Mouse (Mus musculus): Measurements from ENCODE around the gene Stard13.

Gene Stard13

DNA sequence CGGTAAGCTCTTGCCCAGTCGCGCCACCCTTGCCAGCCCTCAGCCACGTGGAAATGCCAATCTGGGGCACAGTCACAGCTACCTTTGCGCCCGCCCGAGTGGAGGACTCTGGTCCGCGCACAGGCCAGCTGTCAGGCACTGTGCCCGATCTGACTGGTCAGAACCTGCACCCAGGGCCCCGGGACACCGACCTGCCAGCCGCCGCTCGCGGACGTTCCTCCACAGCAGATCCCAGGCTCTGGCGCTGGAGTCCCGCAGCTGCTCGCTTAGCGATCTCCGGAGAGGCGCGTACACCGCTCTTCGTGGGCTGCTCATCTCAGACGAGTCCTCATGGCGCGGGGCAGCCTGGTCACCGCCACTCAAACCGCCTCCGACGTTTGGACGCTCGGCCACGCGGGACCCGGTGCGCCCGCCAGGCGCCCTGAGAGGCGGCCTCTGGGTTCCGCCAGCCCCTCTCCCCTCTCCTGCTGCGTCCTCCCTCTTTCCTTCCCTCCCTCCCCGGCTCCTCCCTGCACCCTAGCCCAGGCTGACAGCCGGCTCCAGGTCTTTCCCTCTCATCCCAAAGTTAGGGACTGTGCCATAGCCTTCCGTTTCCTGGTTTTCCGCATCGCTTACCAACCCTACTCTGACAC is at the start of gene Stard13:
TSS of gene Stard13 (minus strand) at position 437 of the 632 bp plus-strand sequence.
- DNase-seq: peak; percentile 5 to 8

DNA sequence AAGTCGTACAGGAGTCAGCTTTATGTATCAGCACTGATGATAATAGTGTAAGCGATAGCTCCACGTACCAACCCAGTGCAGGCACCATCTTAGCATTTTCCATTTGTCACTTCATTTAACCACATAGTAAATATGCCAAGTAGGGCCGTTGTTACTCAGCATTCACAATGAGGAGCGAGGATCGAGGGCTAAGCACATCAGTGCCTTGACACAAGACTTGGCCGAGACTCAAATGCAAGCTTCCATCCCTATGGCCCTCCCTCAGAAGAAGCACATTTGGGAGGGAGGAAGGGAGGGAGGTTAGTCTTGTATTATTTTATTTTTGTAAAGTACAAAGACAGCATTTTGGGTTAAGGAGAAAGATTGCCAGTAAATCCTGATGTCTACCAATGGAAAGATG is 45.9 kb upstream of the Stard13 start:
- DNase-seq: no peak

- DNase-seq: no peak
Observed at GRCm38 (mm10) chr5:151277927-151278326, 44.3 kb upstream of the Stard13 start.

DNA sequence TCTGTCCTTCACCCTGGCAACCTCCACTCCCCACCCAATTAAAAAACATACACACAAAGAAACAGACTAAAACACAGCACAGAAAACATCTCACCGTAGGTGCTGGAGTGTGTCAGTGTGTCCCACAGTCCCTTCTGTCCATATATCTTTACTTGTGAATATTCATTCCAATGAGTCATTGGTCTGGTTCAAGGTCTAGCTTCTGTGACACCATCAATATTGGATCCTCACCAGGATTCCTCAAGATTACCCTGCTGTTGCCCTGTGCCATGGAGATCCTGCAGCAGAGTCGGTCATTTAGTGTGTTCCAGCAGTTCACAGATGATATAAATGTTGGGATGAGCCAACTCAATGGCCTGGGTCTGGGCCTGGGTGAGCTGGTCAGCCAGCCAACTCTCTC is 42.4 kb upstream of the Stard13 start:
- no peak for DNase-seq

DNA sequence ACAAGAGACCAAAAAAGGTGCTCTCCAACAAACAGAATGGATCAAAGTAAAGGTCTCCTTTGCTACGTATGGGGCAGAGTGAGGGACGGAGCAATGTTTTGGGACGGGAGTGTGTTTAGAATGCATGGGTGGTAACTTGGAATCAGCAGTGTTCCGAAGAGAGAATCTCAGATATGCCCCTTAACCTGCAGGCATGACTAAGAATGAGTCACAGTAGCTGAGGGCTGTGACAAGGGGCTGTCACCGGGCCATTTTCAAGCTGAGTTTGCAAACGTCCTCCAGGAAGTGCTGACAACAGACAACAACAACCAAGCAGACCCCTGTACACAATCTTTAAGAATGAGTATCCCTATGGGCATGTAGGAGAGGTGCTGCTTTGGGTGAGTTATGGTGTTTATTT is 40.6 kb upstream of the Stard13 start:
- no peak for DNase-seq

DNA sequence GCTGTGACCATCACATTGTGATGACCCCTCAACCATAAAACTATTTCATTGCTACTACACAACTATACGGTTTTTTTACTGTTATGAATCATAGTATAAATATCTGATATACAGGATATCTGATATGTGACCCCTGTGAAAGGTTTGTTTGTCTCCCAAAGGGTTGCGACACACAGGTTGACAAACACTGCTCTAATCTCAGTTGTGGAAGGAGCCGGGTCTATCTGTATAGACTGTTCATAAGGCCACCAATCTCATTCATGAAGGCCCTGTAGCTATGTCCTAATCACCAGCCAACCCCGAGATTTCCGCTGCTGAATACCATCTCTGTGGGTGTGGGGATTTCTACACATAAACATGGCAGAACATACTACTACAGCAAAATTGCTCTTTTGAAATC is 37.2 kb upstream of the Stard13 start:
- DNase-seq: no peak

- no peak for DNase-seq
Observed at GRCm38 (mm10) chr5:151266896-151267634, 33.4 kb upstream of the Stard13 start.

GRCm38 (mm10) chr5:151261558-151261957 is 27.9 kb upstream of the Stard13 start:
- no peak for DNase-seq

- DNase-seq: no peak
Observed at GRCm38 (mm10) chr5:151252213-151252612, 18.6 kb upstream of the Stard13 start.

DNA sequence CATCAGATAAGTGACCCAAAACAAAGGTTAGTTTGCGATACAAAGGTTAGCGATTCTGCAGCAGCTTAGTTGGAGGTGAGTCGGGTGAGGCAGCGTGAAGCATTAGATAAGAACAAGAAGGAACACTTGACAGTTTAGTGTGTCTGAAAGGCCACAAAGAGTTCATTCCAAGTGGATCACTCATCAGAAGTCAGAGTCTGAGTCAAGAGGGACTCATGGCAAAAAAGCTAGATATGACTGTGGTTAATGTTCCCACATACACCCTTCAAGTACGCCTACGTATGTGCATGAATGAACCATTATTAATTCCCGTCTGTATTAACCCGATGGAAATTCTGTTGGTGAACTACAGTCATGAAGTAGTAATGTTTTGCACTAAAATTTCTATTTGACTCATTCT is 18.0 kb upstream of the Stard13 start:
- no peak for DNase-seq

DNA sequence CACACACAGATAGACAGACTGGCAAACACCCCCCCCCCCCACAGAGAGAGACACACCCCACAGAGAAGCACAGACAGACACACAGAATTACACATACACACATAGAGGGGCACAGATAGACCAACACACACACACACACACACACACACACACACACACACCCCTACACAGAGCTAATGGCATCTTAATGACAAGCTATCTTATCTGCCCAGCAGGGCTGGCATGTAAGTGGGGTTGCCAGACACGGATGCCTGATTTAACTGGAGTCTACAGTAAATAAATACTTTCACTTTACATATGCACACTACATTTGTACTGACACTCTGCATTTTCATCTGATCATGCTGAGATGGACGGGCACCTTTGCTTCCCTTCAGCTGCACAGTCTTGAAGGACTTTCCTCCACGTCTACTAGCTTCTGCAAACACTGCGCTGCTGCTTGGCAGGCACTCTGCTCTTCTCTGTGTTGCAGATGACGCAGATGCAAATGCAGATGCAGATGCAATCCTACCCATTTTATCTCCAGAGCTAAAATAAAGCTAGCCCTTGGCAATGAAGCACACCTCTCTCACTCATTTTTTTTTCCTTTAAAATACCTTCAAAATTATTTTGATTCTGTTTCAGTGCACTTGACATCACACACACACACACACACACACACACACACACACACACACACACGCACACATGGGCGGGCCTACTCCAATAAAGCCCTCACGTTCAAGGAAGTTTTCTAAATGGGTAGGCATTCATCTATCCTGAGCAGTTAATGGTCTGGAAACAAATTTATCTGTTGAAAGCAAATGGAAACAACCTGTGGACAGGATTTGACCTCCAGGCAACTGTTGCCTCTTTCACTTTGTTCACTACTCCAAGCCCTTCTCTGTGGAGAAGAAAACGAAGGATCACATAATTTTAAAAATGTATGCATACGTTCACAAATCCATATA is 15.3 kb upstream of the Stard13 start:
- DNase-seq: no peak

GRCm38 (mm10) chr5:151248084-151248483 is 14.4 kb upstream of the Stard13 start:
- no peak for DNase-seq

DNA sequence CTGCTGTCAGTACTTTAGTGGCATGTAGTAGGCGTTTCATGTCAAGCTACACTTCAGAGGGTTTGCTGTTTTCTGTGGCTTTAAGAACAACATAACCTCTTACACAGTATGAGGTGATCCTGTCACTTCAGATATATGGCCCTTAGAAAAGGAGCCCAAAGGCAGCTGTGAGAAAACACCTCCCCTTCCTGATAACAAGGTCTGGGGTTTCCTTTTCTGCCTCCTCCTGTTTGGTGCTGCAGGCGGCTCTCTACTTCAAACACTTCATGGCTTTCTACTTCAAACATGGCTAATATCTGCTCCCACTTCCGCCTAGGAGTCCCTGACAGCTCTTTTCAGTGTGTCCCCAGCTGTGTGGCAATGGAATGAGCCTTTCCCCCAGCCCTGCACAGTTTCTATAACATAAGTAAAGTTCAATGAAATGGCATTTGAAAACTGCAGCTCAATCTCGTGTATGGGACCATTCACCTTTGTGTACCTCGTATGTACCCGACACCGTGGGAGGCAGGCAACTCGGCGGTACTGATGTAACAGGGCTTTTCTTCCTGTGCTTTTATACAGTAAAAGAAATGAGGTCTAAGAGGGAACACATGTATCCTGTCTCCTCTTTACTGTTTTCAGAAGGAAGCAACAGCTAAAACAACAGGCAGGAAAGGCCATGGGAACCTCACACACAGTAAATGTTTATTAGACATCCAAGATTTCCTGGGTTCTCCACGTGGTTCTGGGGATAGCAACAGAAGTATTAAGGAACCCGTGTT is 13.7 kb upstream of the Stard13 start:
- DNase-seq: no peak

GRCm38 (mm10) chr5:151246287-151246686 is 12.7 kb upstream of the Stard13 start:
- no peak for DNase-seq

DNA sequence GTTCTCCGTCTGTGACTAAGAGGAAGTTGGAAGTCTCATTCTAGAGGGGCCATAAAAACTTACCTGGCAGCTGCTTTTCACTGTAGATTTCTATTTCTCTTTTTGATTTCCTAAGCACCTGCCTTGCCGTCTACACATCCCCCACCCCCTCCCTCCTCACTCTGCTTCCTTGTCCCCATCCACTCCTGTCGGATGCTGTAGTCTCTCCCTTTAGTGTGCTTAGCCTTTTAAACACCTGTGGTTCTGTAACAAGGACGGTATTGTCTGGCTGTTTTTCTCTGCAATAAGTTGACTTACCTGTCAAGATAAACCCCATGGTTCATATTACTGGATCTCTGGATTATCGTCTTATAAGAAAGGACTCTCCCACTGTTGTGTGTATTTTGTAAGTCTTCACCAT is 11.9 kb upstream of the Stard13 start:
- DNase-seq: no peak

DNA sequence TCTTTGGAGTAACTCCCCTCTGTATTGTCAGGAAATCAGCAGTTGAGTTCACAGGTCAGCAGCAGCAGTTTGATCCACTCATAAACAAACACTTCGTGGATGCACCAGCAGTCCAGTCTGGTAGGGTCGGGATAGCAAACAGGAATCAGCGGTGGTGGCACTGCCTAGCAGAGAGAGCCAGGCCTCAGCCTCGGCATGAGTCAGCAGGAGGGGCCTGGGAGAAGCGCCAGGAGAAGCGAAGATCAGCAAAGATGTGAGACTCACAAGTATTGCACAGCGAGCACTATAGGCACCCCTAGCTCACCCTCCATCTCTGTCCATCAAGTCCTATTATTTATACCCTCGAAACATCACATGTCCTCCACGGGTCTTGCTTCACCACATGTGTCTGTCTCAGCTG is 5.1 kb upstream of the Stard13 start:
- no peak for DNase-seq

- DNase-seq: no peak
Observed at GRCm38 (mm10) chr5:151236411-151236810, 2.8 kb upstream of the Stard13 start.

GRCm38 (mm10) chr5:151232576-151233299 is 898 bp downstream of the Stard13 start:
- DNase-seq: no peak

- DNase-seq: no peak
Observed at GRCm38 (mm10) chr5:151231861-151232260, 1.8 kb downstream of the Stard13 start.

GRCm38 (mm10) chr5:151231411-151231810 is 2.2 kb downstream of the Stard13 start:
- DNase-seq: no peak

DNA sequence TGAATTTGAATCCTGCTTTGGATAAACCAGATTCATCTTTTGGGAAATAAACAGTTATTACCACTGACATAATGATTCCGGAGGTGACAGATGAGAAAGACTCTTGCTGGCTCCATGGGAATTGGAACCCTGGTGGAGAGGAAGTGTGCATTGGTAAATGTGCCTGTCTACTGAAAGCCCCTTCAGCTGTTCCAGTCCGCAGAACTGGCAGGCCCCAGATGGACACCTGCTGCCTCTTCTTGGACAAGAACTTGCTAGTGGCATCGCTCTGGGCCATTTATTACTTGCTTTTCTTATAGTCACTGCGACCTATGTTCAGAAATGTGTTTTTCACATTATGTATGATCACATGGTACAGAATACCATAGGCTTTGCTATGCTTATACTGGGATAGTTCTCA is 3.2 kb downstream of the Stard13 start:
- DNase-seq: no peak

Measured in cerebellum, postnatal 36 days (tissue).